ENCODE assay signal across 8 mouse cellular contexts in genomic region chr17:24209043-24209915, GRCm38 (mm10). TPM values are rescaled to one million over a fixed set of nuclear protein-coding genes. Genes with fewer than 3 reads are reported as not detected.
DNase-seq lines count a peak whose midpoint lies in the region; ATAC-seq and TF ChIP-seq lines count a peak whose summit lies in the region.

TSS of gene Ntn3 (minus strand) at chr17:24209531.

- ATAC-seq in heart, embryonic 12.5 days (ENCODE audit: insufficient number of reproducible peaks, low FRiP score): peak; percentile 43

- peaks cover 31% of the 10 kb centered on the region for H3K79me2 ChIP-seq in MEL (ENCODE audit: control insufficient read depth, insufficient read depth, low read length, poor library complexity)

- no peaks in the 10 kb centered on the region for H3K9me3 ChIP-seq in MEL (replicated peaks; ENCODE audit: insufficient read depth, low read length)
- no peaks in the 10 kb centered on the region for H3K9me3 ChIP-seq in embryonic facial prominence, embryonic 10.5 days
- no peaks in the 10 kb centered on the region for H3K9me3 ChIP-seq in heart, embryonic 12.5 days (replicated peaks)

- H3K4me1 ChIP-seq in MEL (ENCODE audit: control insufficient read depth in 1 of 2, insufficient read depth in 2 of 2, low read length in 2 of 2): peaks cover 0 to 34% of the 10 kb centered on the region in 2 experiments; a peak in 3 of 4 replicates
- peaks cover 84% of the 10 kb centered on the region for H3K4me1 ChIP-seq in embryonic facial prominence, embryonic 10.5 days
- H3K4me1 ChIP-seq in heart, embryonic 12.5 days (replicated peaks): peaks cover 66% of the 10 kb centered on the region

- H3K9ac ChIP-seq in MEL (ENCODE audit: control insufficient read depth, low read depth, low read length, poor library complexity, severe bottlenecking): peak within 1 kb of the TSS; percentile 93
- peak within 1 kb of the TSS; percentile 76 for H3K9ac ChIP-seq in heart, embryonic 12.5 days

- peaks cover 0 to 17% of the 10 kb centered on the region in 2 experiments; a peak in 2 of 4 replicates for H3K36me3 ChIP-seq in MEL (ENCODE audit: control insufficient read depth in 1 of 2, insufficient read depth in 2 of 2, low read length in 2 of 2)
- H3K36me3 ChIP-seq in embryonic facial prominence, embryonic 10.5 days (replicated peaks): no peaks in the 10 kb centered on the region; the same call in none of the 2 replicates
- no peaks in the 10 kb centered on the region for H3K36me3 ChIP-seq in heart, embryonic 12.5 days

- peak within 1 kb of the TSS; percentile 89 for H3K4me2 ChIP-seq in heart, embryonic 12.5 days

- peak in 1 of 2 experiments; percentile 50; a peak in 3 of 4 replicates for TF ChIP-seq POLR2A in MEL (IDR thresholded peaks at IDR 0.05; ENCODE audit: control insufficient read depth in 1 of 2, insufficient read depth in 1 of 2, low read depth in 1 of 2, low read length in 2 of 2, poor library complexity in 1 of 2)

- DNase-seq in MEL (ENCODE audit: low read depth, low spot score): peak; percentile 76
- DNase-seq in adrenal gland, adult 18-20 months (ENCODE audit: low spot score in 2 of 2): peak; percentile 46 to 48
- DNase-seq in embryonic facial prominence, embryonic 10.5 days (ENCODE audit: low spot score): peak; percentile 95
- peak; percentile 56 for DNase-seq in kidney, postnatal 14 days
- peak; percentile 73 for DNase-seq in lung, postnatal 10 days
- peak; percentile 71 for DNase-seq in right cerebral cortex, postnatal 4 days
- DNase-seq in thymus, postnatal 25 days: no peak

- TF ChIP-seq EP300 in MEL (IDR thresholded peaks at IDR 0.05; ENCODE audit: low read depth in 1 of 2, low read length in 2 of 2): peak in 1 of 2 experiments; percentile 48; a peak in 1 of 4 replicates

- TF ChIP-seq CTCF in MEL (IDR thresholded peaks at IDR 0.05 in 2 of 3, conservative IDR thresholded peaks at IDR 0.05 in 1 of 3; ENCODE audit: control insufficient read depth in 1 of 3, insufficient read depth in 1 of 3, low read depth in 2 of 3, low read length in 3 of 3, poor library complexity in 1 of 3, severe bottlenecking in 1 of 3): no peak

- TF ChIP-seq RAD21 in MEL (IDR thresholded peaks at IDR 0.05; ENCODE audit: low read depth, low read length): no peak

- H3K27ac ChIP-seq in MEL (ENCODE audit: control insufficient read depth, low read depth, low read length): peak within 1 kb of the TSS; percentile 56
- H3K27ac ChIP-seq in embryonic facial prominence, embryonic 10.5 days (replicated peaks): peak within 1 kb of the TSS; percentile 92
- H3K27ac ChIP-seq in heart, embryonic 12.5 days (ENCODE audit: poor library complexity, severe bottlenecking): peak within 1 kb of the TSS; percentile 61

- 1% methylated on average over 43 of the region's 43 CpGs for WGBS in embryonic facial prominence, embryonic 10.5 days
- WGBS in heart, embryonic 12.5 days: 1% methylated on average over 41 of the region's 43 CpGs

- no peaks in the 10 kb centered on the region for H3K27me3 ChIP-seq in MEL (ENCODE audit: control insufficient read depth in 1 of 2, insufficient read depth in 2 of 2, low read length in 2 of 2)
- H3K27me3 ChIP-seq in embryonic facial prominence, embryonic 10.5 days (replicated peaks; ENCODE audit: low read depth, poor library complexity, severe bottlenecking): peaks cover 45% of the 10 kb centered on the region
- peaks cover 27% of the 10 kb centered on the region for H3K27me3 ChIP-seq in heart, embryonic 12.5 days (replicated peaks)

- H3K4me3 ChIP-seq in MEL (ENCODE audit: control insufficient read depth in 1 of 2, insufficient read depth in 1 of 2, low read depth in 2 of 2, low read length in 2 of 2): peak within 1 kb of the TSS; percentile 49 to 63
- peak within 1 kb of the TSS; percentile 78 for H3K4me3 ChIP-seq in embryonic facial prominence, embryonic 10.5 days
- H3K4me3 ChIP-seq in heart, embryonic 12.5 days: peak within 1 kb of the TSS; percentile 54

TF ChIP-seq in MEL, 35 proteins besides CTCF, POLR2A, EP300 and RAD21:
- TF ChIP-seq SIN3A (IDR thresholded peaks at IDR 0.05; ENCODE audit: low read length) (peak; percentile 49), JUND (IDR thresholded peaks at IDR 0.05; ENCODE audit: low read depth, low read length) (no peak), MAX (IDR thresholded peaks at IDR 0.05; ENCODE audit: low read length) (no peak; the same call in 1 of the 2 replicates), MXI1 (IDR thresholded peaks at IDR 0.05; ENCODE audit: low read depth, low read length) (0 out of 2 replicates have a peak, but pooled peaks have one; percentile 0), BHLHE40 (IDR thresholded peaks at IDR 0.05; ENCODE audit: borderline replicate concordance, low read depth, low read length) (no peak), POLR2AphosphoS5 (IDR thresholded peaks at IDR 0.05; ENCODE audit: borderline replicate concordance, low read depth, low read length) (no peak), TAL1 (IDR thresholded peaks at IDR 0.05; ENCODE audit: low read length) (peak; percentile 77), ELF1 (IDR thresholded peaks at IDR 0.05; ENCODE audit: low read depth, low read length) (no peak), HCFC1 (IDR thresholded peaks at IDR 0.05; ENCODE audit: low read depth, low read length) (0 out of 2 replicates have a peak, but pooled peaks have one; percentile 8), TBP (IDR thresholded peaks at IDR 0.05; ENCODE audit: low read depth, low read length) (no peak), GABPA (IDR thresholded peaks at IDR 0.05; ENCODE audit: low read depth, low read length) (no peak), MYB (IDR thresholded peaks at IDR 0.05; ENCODE audit: low read depth, low read length) (no peak), POLR2AphosphoS2 (IDR thresholded peaks at IDR 0.05; ENCODE audit: low read length) (peak; percentile 66; the same call in 1 of the 2 replicates), MAZ (IDR thresholded peaks at IDR 0.05; ENCODE audit: low read depth, low read length) (peak; percentile 75; the same call in 1 of the 2 replicates), E2F4 (IDR thresholded peaks at IDR 0.05; ENCODE audit: borderline replicate concordance, low read depth, low read length) (no peak), MAFK (IDR thresholded peaks at IDR 0.05; ENCODE audit: borderline replicate concordance, low read depth, low read length) (no peak), ETS1 (IDR thresholded peaks at IDR 0.05; ENCODE audit: low read depth, low read length) (no peak), USF2 (IDR thresholded peaks at IDR 0.05; ENCODE audit: borderline replicate concordance in 1 of 2, insufficient read depth in 1 of 2, low read depth in 1 of 2, low read length in 2 of 2) (no peak), TCF12 (IDR thresholded peaks at IDR 0.05; ENCODE audit: low read depth, low read length) (peak; percentile 58; the same call in 1 of the 2 replicates), UBTF (IDR thresholded peaks at IDR 0.05; ENCODE audit: borderline replicate concordance, insufficient read depth, low read depth, low read length) (0 out of 2 replicates have a peak, but pooled peaks have one; percentile 40), ZNF384 (IDR thresholded peaks at IDR 0.05; ENCODE audit: low read depth, low read length) (no peak), ZKSCAN1 (IDR thresholded peaks at IDR 0.05; ENCODE audit: low read depth, low read length) (no peak), MYC (IDR thresholded peaks at IDR 0.05; ENCODE audit: low read depth, low read length) (no peak), ZC3H11A (IDR thresholded peaks at IDR 0.05; ENCODE audit: low read depth, low read length) (no peak), CHD1 (IDR thresholded peaks at IDR 0.05; ENCODE audit: low read depth, low read length) (no peak), ZMIZ1 (IDR thresholded peaks at IDR 0.05; ENCODE audit: low read depth, low read length) (no peak)

RNA-seq across cellular contexts. Expression of gene Ntn3, which starts in this region (rescaled TPM):
- 1.7 and 2.7 TPM in 2 replicates for total RNA-seq in MEL (2012; rRNA removed)
- 1 to 10 TPM in 1 of 2 experiments, not detected in 1; 2.5 TPM for polyA plus RNA-seq in MEL (2012; ENCODE audit: insufficient read depth in 1 of 2, insufficient read length in 2 of 2, low read depth in 1 of 2, low replicate concordance in 2 of 2, missing spikeins in 1 of 2)
- total RNA-seq in adrenal gland, adult 18-20 months (2021): 1 to 10 TPM; 1.5 to 2.1 TPM
- polyA plus RNA-seq in embryonic facial prominence, embryonic 10.5 days (2016; fragmentation: Nextera tagmentation; extraction: Ambion mirVana): 5.0 and 7.3 TPM in 2 replicates
- 2.0 and 2.6 TPM in 2 replicates for polyA plus RNA-seq in heart, embryonic 12.5 days (2016; fragmentation: Nextera tagmentation; extraction: Ambion mirVana)
